Mouse (Mus musculus) cerebellum, adult 2 months (tissue): ENCODE results near the gene Twsg1.

ENCODE experiments used
- CTCF ChIP-seq: fragments of 200-500 bp; IDR thresholded peaks from 2 replicates; pipeline ENCODE4 v1.5.1; 2011; ENCODE audit warnings: low read depth, mild to moderate bottlenecking, control low read depth, low read length, moderate library complexity, borderline replicate concordance; ENCODE audit not compliant: insufficient read depth
- POLR2A ChIP-seq: fragments of 200-500 bp; IDR thresholded peaks from 2 replicates; pipeline ENCODE4 v1.6.1; 2011; ENCODE audit warnings: low read length, control low read depth, borderline replicate concordance; ENCODE audit not compliant: insufficient read depth

GRCm38 (mm10) chr17:65930960-65931359 is 20.1 kb downstream of the Twsg1 start:
- TF ChIP-seq CTCF (no peak), POLR2A (peak; percentile 51; the same call in 1 of the 2 replicates)
